Mouse (Mus musculus) CH12.LX (cell line): ENCODE data around the gene Serpinf2.
A peak's percentile ranks its signal among the peaks of the same experiment; 100 is the strongest.

Experiments used
- CTCF ChIP-seq, 2 experiments: IDR thresholded peaks in 1 of 2; conservative IDR thresholded peaks in 1 of 2; 2 replicates each; pipeline ENCODE4 v1.5.1; 2011 to 2012; ENCODE audit warnings: low read depth in 2 of 2, low read length in 2 of 2, improper control_type of control experiment in 1 of 2, inconsistent platforms in 1 of 2, mild to moderate bottlenecking in 1 of 2, moderate library complexity in 1 of 2
- EP300 ChIP-seq: IDR thresholded peaks from 2 replicates; pipeline ENCODE4 v1.6.1; 2011; ENCODE audit warnings: low read length, improper control_type of control experiment
- ETS1 ChIP-seq: conservative IDR thresholded peaks from 2 replicates; pipeline ENCODE4 v1.6.1; 2012; ENCODE audit warnings: low read depth, mild to moderate bottlenecking, inconsistent platforms, low read length, improper control_type of control experiment, moderate library complexity
- HCFC1 ChIP-seq: IDR thresholded peaks from 2 replicates; pipeline ENCODE4 v1.6.1; 2012; ENCODE audit warnings: low read depth, mild to moderate bottlenecking, inconsistent platforms, low read length, improper control_type of control experiment
- MAX ChIP-seq: IDR thresholded peaks from 2 replicates; pipeline ENCODE4 v1.6.1; 2011; ENCODE audit warnings: low read length, improper control_type of control experiment
- POLR2A ChIP-seq: IDR thresholded peaks from 2 replicates; pipeline ENCODE4 v1.6.1; 2011; ENCODE audit warnings: low read depth, mild to moderate bottlenecking, improper control_type of control experiment, low read length
- POLR2AphosphoS2 ChIP-seq: IDR thresholded peaks from 2 replicates; pipeline ENCODE4 v1.6.1; 2011; ENCODE audit warnings: low read depth, low read length, improper control_type of control experiment
- TCF12 ChIP-seq: IDR thresholded peaks from 2 replicates; pipeline ENCODE4 v1.6.1; 2014; ENCODE audit warnings: low read depth, mild to moderate bottlenecking, inconsistent platforms, low read length, improper control_type of control experiment
- ZNF384 ChIP-seq: IDR thresholded peaks from 2 replicates; pipeline ENCODE4 v1.6.1; 2012; ENCODE audit warnings: low read depth, low read length, improper control_type of control experiment, inconsistent platforms

DNA sequence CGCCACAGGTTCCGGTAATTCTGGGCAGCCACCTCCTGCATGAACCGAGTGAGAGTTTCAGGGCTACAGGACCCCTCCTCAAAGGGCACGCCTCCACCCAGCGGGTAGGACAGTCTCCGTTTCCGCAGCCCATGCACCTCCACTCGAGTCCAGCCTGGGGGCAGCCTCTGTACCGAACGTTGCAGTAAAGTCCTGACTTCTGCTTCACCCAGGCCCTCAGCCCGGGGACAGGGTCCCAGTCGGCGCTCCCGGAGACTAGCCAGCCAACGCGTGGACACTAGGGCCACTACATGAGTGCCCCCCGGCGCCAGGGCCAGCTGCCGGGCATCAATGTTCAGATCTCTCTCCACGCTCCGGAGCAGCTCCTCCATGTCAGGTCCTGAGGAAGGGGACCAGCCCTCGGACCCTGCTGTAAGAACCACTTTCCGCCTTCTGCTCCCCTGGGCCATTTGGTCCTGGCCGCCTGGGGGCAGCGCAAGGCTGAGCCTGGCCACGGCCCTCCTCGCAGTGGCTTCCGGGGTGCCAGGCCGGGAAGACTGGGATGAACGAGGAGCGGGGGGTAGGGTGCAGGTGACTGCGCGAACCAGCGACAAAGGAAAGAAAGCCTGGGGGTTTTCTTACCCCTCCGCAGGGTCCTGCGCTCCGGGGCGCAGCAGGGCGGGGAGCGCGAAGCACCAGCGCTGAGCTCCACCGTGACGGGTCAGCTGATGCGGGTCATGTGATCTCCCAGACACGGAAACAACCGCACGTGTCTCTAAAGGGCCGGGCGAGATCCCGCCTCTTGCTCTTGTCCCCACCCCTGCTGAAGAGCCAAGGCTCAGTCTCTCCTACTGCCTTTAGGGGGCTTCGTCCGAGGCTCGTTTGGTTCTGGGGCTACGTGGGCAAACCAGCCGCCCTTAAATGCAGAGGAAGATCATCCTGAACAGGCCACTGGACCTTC lies 14.9 kb upstream of the Serpinf2 start, which contains the start of gene Wdr81:
- peak; percentile 73 for TF ChIP-seq POLR2A
- no peak for TF ChIP-seq EP300
- TF ChIP-seq ZNF384: no peak
- TF ChIP-seq MAX: peak; percentile 100
- TF ChIP-seq HCFC1: peak; percentile 76
- TF ChIP-seq ETS1: peak; percentile 88
- 0 out of 2 replicates have a peak, but pooled peaks have one; percentile 32 for TF ChIP-seq TCF12
- no peak for TF ChIP-seq POLR2AphosphoS2
- peak in 1 of 2 experiments; percentile 66; a peak in 2 of 4 replicates for TF ChIP-seq CTCF (conservative IDR thresholded peaks at IDR 0.05 in 1 of 2, IDR thresholded peaks at IDR 0.05 in 1 of 2; ENCODE audit: low read depth in 2 of 2, low read length in 2 of 2)
